Mouse (Mus musculus) MEL (cell line): ENCODE results near the gene Grm7. TPM values are rescaled to one million over a fixed set of nuclear protein-coding genes. Genes with fewer than 3 reads are reported as not detected.

Source experiments
- DNase-seq: peaks from one replicate; pipeline ENCODE4 v3.0.0; 2011; ENCODE audit warnings: low read depth, low spot score
- H3K27ac ChIP-seq: 2 replicates; pipeline ENCODE4 v1.5.1; 2012; ENCODE audit warnings: low read depth, mild to moderate bottlenecking, control low read depth, low read length, moderate library complexity; ENCODE audit not compliant: control insufficient read depth
- H3K27me3 ChIP-seq, 2 experiments: fragments of 150-350 bp in 1 of 2; sonication (generic) in 1 of 2; 2 replicates each; pipeline ENCODE4 v1.6.1; 2012; ENCODE audit warnings: low read length in 2 of 2, mild to moderate bottlenecking in 2 of 2, improper control_type of control experiment in 1 of 2, moderate library complexity in 1 of 2; ENCODE audit not compliant: insufficient read depth in 2 of 2, control insufficient read depth in 1 of 2
- H3K36me3 ChIP-seq, 2 experiments: 2 replicates each; pipeline ENCODE4 v1.6.1; 2012 to 2014; ENCODE audit warnings: low read length in 2 of 2, improper control_type of control experiment in 1 of 2, inconsistent platforms in 1 of 2, mild to moderate bottlenecking in 1 of 2; ENCODE audit not compliant: insufficient read depth in 2 of 2, control insufficient read depth in 1 of 2
- H3K4me1 ChIP-seq, 2 experiments: fragments of 150-350 bp in 1 of 2; sonication (generic) in 1 of 2; 2 replicates each; pipeline ENCODE4 v1.6.1; 2012; ENCODE audit warnings: low read length in 2 of 2, improper control_type of control experiment in 1 of 2, mild to moderate bottlenecking in 1 of 2; ENCODE audit not compliant: insufficient read depth in 2 of 2, control insufficient read depth in 1 of 2
- H3K4me3 ChIP-seq, 2 experiments: fragments of 150-350 bp in 1 of 2; sonication (generic) in 1 of 2; 2 replicates each; pipeline ENCODE4 v1.5.1; 2012; ENCODE audit warnings: low read depth in 2 of 2, low read length in 2 of 2, mild to moderate bottlenecking in 2 of 2, moderate library complexity in 2 of 2, control low read depth in 1 of 2, improper control_type of control experiment in 1 of 2; ENCODE audit not compliant: control insufficient read depth in 1 of 2, insufficient read depth in 1 of 2
- H3K79me2 ChIP-seq: 2 replicates; pipeline ENCODE4 v1.6.1; 2012; ENCODE audit warnings: mild to moderate bottlenecking, low read length, moderate library complexity; ENCODE audit not compliant: control insufficient read depth, poor library complexity, insufficient read depth
- H3K9ac ChIP-seq: 2 replicates; pipeline ENCODE4 v1.6.1; 2012; ENCODE audit warnings: low read depth, mild to moderate bottlenecking, control low read depth, low read length, moderate library complexity; ENCODE audit not compliant: control insufficient read depth, poor library complexity, severe bottlenecking
- H3K9me3 ChIP-seq: fragments of 150-350 bp; sonication (generic); replicated peaks from 2 replicates; pipeline ENCODE4 v1.6.1; 2012; ENCODE audit warnings: mild to moderate bottlenecking, low read length, improper control_type of control experiment, moderate library complexity; ENCODE audit not compliant: insufficient read depth
- CHD1 ChIP-seq: IDR thresholded peaks from 2 replicates; pipeline ENCODE4 v1.6.1; 2012; ENCODE audit warnings: low read depth, mild to moderate bottlenecking, inconsistent platforms, low read length, improper control_type of control experiment
- CHD2 ChIP-seq: IDR thresholded peaks from 2 replicates; pipeline ENCODE4 v1.6.1; 2011; ENCODE audit warnings: low read length, improper control_type of control experiment
- CTCF ChIP-seq, 3 experiments: IDR thresholded peaks in 2 of 3; conservative IDR thresholded peaks in 1 of 3; 2 replicates each; pipeline ENCODE4 v1.5.1; 2011 to 2012; ENCODE audit warnings: low read length in 3 of 3, low read depth in 2 of 3, mild to moderate bottlenecking in 2 of 3, improper control_type of control experiment in 1 of 3, inconsistent platforms in 1 of 3, mixed read lengths in 1 of 3, moderate library complexity in 1 of 3; ENCODE audit not compliant: control insufficient read depth in 1 of 3, insufficient read depth in 1 of 3, poor library complexity in 1 of 3, severe bottlenecking in 1 of 3
- E2F4 ChIP-seq: IDR thresholded peaks from 2 replicates; pipeline ENCODE4 v1.6.1; 2011; ENCODE audit warnings: low read depth, low read length, improper control_type of control experiment, borderline replicate concordance
- EP300 ChIP-seq, 2 experiments: IDR thresholded peaks; 2 replicates each; pipeline ENCODE4 v1.6.1; 2011; ENCODE audit warnings: improper control_type of control experiment in 2 of 2, low read length in 2 of 2, low read depth in 1 of 2, mild to moderate bottlenecking in 1 of 2
- GABPA ChIP-seq: IDR thresholded peaks from 2 replicates; pipeline ENCODE4 v1.6.1; 2012; ENCODE audit warnings: low read depth, mild to moderate bottlenecking, inconsistent platforms, low read length, improper control_type of control experiment, moderate library complexity
- GATA1 ChIP-seq: IDR thresholded peaks from 2 replicates; pipeline ENCODE4 v1.6.1; 2011; ENCODE audit warnings: low read depth, low read length, improper control_type of control experiment
- HCFC1 ChIP-seq: IDR thresholded peaks from 2 replicates; pipeline ENCODE4 v1.6.1; 2012; ENCODE audit warnings: low read depth, mild to moderate bottlenecking, inconsistent platforms, low read length, improper control_type of control experiment, moderate library complexity
- KAT2A ChIP-seq: conservative IDR thresholded peaks from 2 replicates; pipeline ENCODE4 v1.6.1; 2012; ENCODE audit warnings: low read depth, low read length, improper control_type of control experiment, inconsistent platforms
- MAX ChIP-seq: IDR thresholded peaks from 2 replicates; pipeline ENCODE4 v1.6.1; 2011; ENCODE audit warnings: low read length, improper control_type of control experiment
- MXI1 ChIP-seq: IDR thresholded peaks from 2 replicates; pipeline ENCODE4 v1.6.1; 2011; ENCODE audit warnings: mild to moderate bottlenecking, low read depth, low read length, improper control_type of control experiment
- MYB ChIP-seq: IDR thresholded peaks from 2 replicates; pipeline ENCODE4 v1.6.1; 2011; ENCODE audit warnings: mild to moderate bottlenecking, low read depth, low read length, improper control_type of control experiment
- NELFE ChIP-seq: IDR thresholded peaks from 2 replicates; pipeline ENCODE4 v1.6.1; 2011; ENCODE audit warnings: low read depth, low read length, improper control_type of control experiment
- POLR2A ChIP-seq, 2 experiments: IDR thresholded peaks; 2 replicates each; pipeline ENCODE4 v1.6.1; 2011 to 2012; ENCODE audit warnings: low read length in 2 of 2, mild to moderate bottlenecking in 2 of 2, control low read depth in 1 of 2, improper control_type of control experiment in 1 of 2, low read depth in 1 of 2, moderate library complexity in 1 of 2; ENCODE audit not compliant: control insufficient read depth in 1 of 2, insufficient read depth in 1 of 2, poor library complexity in 1 of 2
- POLR2AphosphoS2 ChIP-seq: IDR thresholded peaks from 2 replicates; pipeline ENCODE4 v1.6.1; 2011; ENCODE audit warnings: low read length, improper control_type of control experiment
- RAD21 ChIP-seq: IDR thresholded peaks from 2 replicates; pipeline ENCODE4 v1.6.1; 2011; ENCODE audit warnings: mild to moderate bottlenecking, low read depth, low read length, improper control_type of control experiment
- SMC3 ChIP-seq: IDR thresholded peaks from 2 replicates; pipeline ENCODE4 v1.6.1; 2011; ENCODE audit warnings: low read depth, low read length, improper control_type of control experiment
- TCF12 ChIP-seq: IDR thresholded peaks from 2 replicates; pipeline ENCODE4 v1.6.1; 2014; ENCODE audit warnings: low read depth, mild to moderate bottlenecking, inconsistent platforms, low read length, improper control_type of control experiment, moderate library complexity
- USF2 ChIP-seq, 2 experiments: IDR thresholded peaks; 2 replicates each; pipeline ENCODE4 v1.6.1; 2011 to 2012; ENCODE audit warnings: improper control_type of control experiment in 2 of 2, low read length in 2 of 2, borderline replicate concordance in 1 of 2, inconsistent platforms in 1 of 2, low read depth in 1 of 2, mild to moderate bottlenecking in 1 of 2; ENCODE audit not compliant: insufficient read depth in 1 of 2
- ZC3H11A ChIP-seq: IDR thresholded peaks from 2 replicates; pipeline ENCODE4 v1.6.1; 2012; ENCODE audit warnings: low read depth, mild to moderate bottlenecking, inconsistent platforms, low read length, improper control_type of control experiment
- ZNF384 ChIP-seq: IDR thresholded peaks from 2 replicates; pipeline ENCODE4 v1.6.1; 2012; ENCODE audit warnings: low read depth, mild to moderate bottlenecking, inconsistent platforms, low read length, improper control_type of control experiment
- polyA plus RNA-seq, 2 experiments: library from polyadenylated mRNA; stranded (reverse) in 1 of 2; unstranded in 1 of 2; fragments of >175 nt in 1 of 2; fragments of >200 nt in 1 of 2; gene quantifications; 2 replicates each; pipeline versions ENCODE4 v1.2.1 to v1.2.4; 2012; ENCODE audit warnings: low replicate concordance in 2 of 2, low read depth in 1 of 2; ENCODE audit not compliant: insufficient read length in 2 of 2, insufficient read depth in 1 of 2, missing spikeins in 1 of 2
- total RNA-seq: library from RNA; depleted of rRNA; stranded (reverse); fragments of 300-350 nt; gene quantifications from 2 replicates; pipeline ENCODE4 v1.2.3, GENCODE M21; 2012

The Grm7 gene
- total and polyA plus RNA-seq, 3 experiments, result not detected

- no peaks in the 10 kb centered on the region for H3K9me3 ChIP-seq
These were observed 913.2 kb downstream of the Grm7 start for GRCm38 (mm10) chr6:111558588-111558987.

GRCm38 (mm10) chr6:111559459-111559858 is 914.1 kb downstream of the Grm7 start:
- no peaks in the 10 kb centered on the region for H3K79me2 ChIP-seq
- H3K4me3 ChIP-seq, result no peak overlapping the region
- H3K9ac ChIP-seq, result no peak overlapping the region

More at GRCm38 (mm10) chr6:111558588-111558987, 913.2 kb downstream of the Grm7 start:
- no peak overlapping the region for H3K27ac ChIP-seq
- no peaks in the 10 kb centered on the region for H3K27me3 ChIP-seq
- DNase-seq, result no peak
- H3K4me3 ChIP-seq, result no peak overlapping the region
- no peak for TF ChIP-seq MAX
- no peak for TF ChIP-seq E2F4
- no peak for TF ChIP-seq MYB
- TF ChIP-seq GATA1, result no peak
- TF ChIP-seq ZNF384, result no peak
- H3K36me3 ChIP-seq, result no peaks in the 10 kb centered on the region
- no peaks in the 10 kb centered on the region for H3K79me2 ChIP-seq
- H3K4me1 ChIP-seq, result no peaks in the 10 kb centered on the region
- no peak overlapping the region for H3K9ac ChIP-seq

GRCm38 (mm10) chr6:111561347-111561746 is 916.0 kb downstream of the Grm7 start:
- H3K79me2 ChIP-seq, result no peaks in the 10 kb centered on the region
- no peak overlapping the region for H3K9ac ChIP-seq
- H3K4me3 ChIP-seq, result no peak overlapping the region
- H3K36me3 ChIP-seq, result no peaks in the 10 kb centered on the region
- no peak overlapping the region for H3K27ac ChIP-seq
- TF ChIP-seq GABPA, result no peak
- no peak for TF ChIP-seq EP300 (IDR thresholded peaks at IDR 0.05; ENCODE audit: low read depth in 1 of 2, low read length in 2 of 2)
- no peak for TF ChIP-seq HCFC1
- TF ChIP-seq GATA1, result no peak
- TF ChIP-seq MXI1, result no peak
- TF ChIP-seq MYB, result no peak
- no peak for TF ChIP-seq NELFE
- no peak for TF ChIP-seq ZC3H11A
- TF ChIP-seq CHD2, result no peak
- TF ChIP-seq RAD21, result no peak
- no peak for TF ChIP-seq KAT2A
- no peak for TF ChIP-seq TCF12
- TF ChIP-seq CHD1, result no peak
- TF ChIP-seq POLR2AphosphoS2, result no peak
- no peak for TF ChIP-seq SMC3
- no peak for TF ChIP-seq USF2 (IDR thresholded peaks at IDR 0.05; ENCODE audit: borderline replicate concordance in 1 of 2, insufficient read depth in 1 of 2, low read depth in 1 of 2, low read length in 2 of 2)
- no peak for TF ChIP-seq POLR2A (IDR thresholded peaks at IDR 0.05; ENCODE audit: control insufficient read depth in 1 of 2, insufficient read depth in 1 of 2, low read depth in 1 of 2, low read length in 2 of 2, poor library complexity in 1 of 2)
- no peaks in the 10 kb centered on the region for H3K9me3 ChIP-seq
- no peaks in the 10 kb centered on the region for H3K4me1 ChIP-seq
- H3K27me3 ChIP-seq, result no peaks in the 10 kb centered on the region
- no peak for DNase-seq

More at GRCm38 (mm10) chr6:111559459-111559858, 914.1 kb downstream of the Grm7 start:
- TF ChIP-seq POLR2A (IDR thresholded peaks at IDR 0.05; ENCODE audit: control insufficient read depth in 1 of 2, insufficient read depth in 1 of 2, low read depth in 1 of 2, low read length in 2 of 2, poor library complexity in 1 of 2), result no peak
- peak in 2 of 3 experiments; percentile 10 to 26; a peak in 2 of 6 replicates for TF ChIP-seq CTCF (IDR thresholded peaks at IDR 0.05 in 2 of 3, conservative IDR thresholded peaks at IDR 0.05 in 1 of 3; ENCODE audit: control insufficient read depth in 1 of 3, insufficient read depth in 1 of 3, low read depth in 2 of 3, low read length in 3 of 3, poor library complexity in 1 of 3, severe bottlenecking in 1 of 3)
- no peaks in the 10 kb centered on the region for H3K36me3 ChIP-seq
- H3K4me1 ChIP-seq, result no peaks in the 10 kb centered on the region
- peak; percentile 1 for DNase-seq
- H3K9me3 ChIP-seq, result no peaks in the 10 kb centered on the region
- H3K27ac ChIP-seq, result no peak overlapping the region
- H3K27me3 ChIP-seq, result no peaks in the 10 kb centered on the region
